Mouse (Mus musculus) layer of hippocampus, adult 18-20 months (tissue): ENCODE data around the gene Ecel1. TPM values are rescaled to one million over a fixed set of nuclear protein-coding genes. Genes with fewer than 3 reads are reported as not detected.

Source experiments
- DNase-seq, 2 experiments: peaks; one replicate each; pipeline ENCODE4 v3.0.0; 2022; ENCODE audit warnings: low spot score in 2 of 2
- long read RNA-seq: library from polyadenylated mRNA; stranded (forward); transcript quantifications from one replicate; pipeline ENCODE4 v2.0.0, GENCODE M21; 2021
- total RNA-seq, 2 experiments: library from RNA; stranded (reverse); gene quantifications; 2 replicates each; pipeline ENCODE4 v1.2.3; 2021

The Ecel1 gene
- total RNA-seq, result 1 to 10 TPM; 1.9 to 3.2 TPM
- long read RNA-seq, partial matches to known transcripts, result 0 of 6 reads
- long read RNA-seq, other reads (novel, unspliced or antisense), result 1 of 6 reads

GRCm38 (mm10) chr1:87156199-87156587, at the start of gene Ecel1:
Gene Ecel1 (minus strand): TSS chr1:87156521.
- DNase-seq, result no peak

- no peak for DNase-seq
These were observed 49.2 kb upstream of the Ecel1 start for GRCm38 (mm10) chr1:87205502-87205901.

- DNase-seq, result no peak
These were observed 48.7 kb upstream of the Ecel1 start for GRCm38 (mm10) chr1:87205038-87205437.

GRCm38 (mm10) chr1:87204465-87204864, 48.1 kb upstream of the Ecel1 start, which contains the start of gene Chrng:
Gene Chrng (plus strand): TSS chr1:87204657.
- DNase-seq, result no peak

GRCm38 (mm10) chr1:87203779-87204178, 47.5 kb upstream of the Ecel1 start:
- DNase-seq, result no peak

- no peak for DNase-seq
These were observed 45.5 kb upstream of the Ecel1 start for GRCm38 (mm10) chr1:87201848-87202247.

GRCm38 (mm10) chr1:87200811-87201210, 44.5 kb upstream of the Ecel1 start:
- DNase-seq, result no peak

GRCm38 (mm10) chr1:87198119-87199065, 42.1 kb upstream of the Ecel1 start:
- no peak for DNase-seq

GRCm38 (mm10) chr1:87197296-87197695, 41.0 kb upstream of the Ecel1 start:
- DNase-seq, result no peak

GRCm38 (mm10) chr1:87190429-87190828, 34.1 kb upstream of the Ecel1 start, which contains the start of gene Chrnd:
Gene Chrnd (plus strand): TSS chr1:87190607.
- no peak for DNase-seq

- DNase-seq, result peak; percentile 39 to 80
These were observed 30.7 kb upstream of the Ecel1 start for GRCm38 (mm10) chr1:87187037-87187355.

GRCm38 (mm10) chr1:87186261-87187036, 30.1 kb upstream of the Ecel1 start:
- no peak for DNase-seq

GRCm38 (mm10) chr1:87185526-87185925, 29.2 kb upstream of the Ecel1 start:
- no peak for DNase-seq

- DNase-seq, result peak; percentile 40 to 77
These were observed 28.4 kb upstream of the Ecel1 start for GRCm38 (mm10) chr1:87184751-87185139.

- no peak for DNase-seq
These were observed 27.9 kb upstream of the Ecel1 start for GRCm38 (mm10) chr1:87183998-87184750.

- no peak for DNase-seq
These were observed 26.7 kb upstream of the Ecel1 start, which contains the start of gene Prss56 for GRCm38 (mm10) chr1:87183013-87183412. Gene Prss56 (plus strand): TSS chr1:87183313.

- DNase-seq, result no peak
These were observed 24.6 kb upstream of the Ecel1 start for GRCm38 (mm10) chr1:87180896-87181295.

GRCm38 (mm10) chr1:87175852-87176292, 19.6 kb upstream of the Ecel1 start:
- peak; percentile 60 to 71 for DNase-seq

GRCm38 (mm10) chr1:87174006-87174955, 18.0 kb upstream of the Ecel1 start:
- DNase-seq, result peak in 1 of 2 experiments; percentile 63

GRCm38 (mm10) chr1:87172316-87172715, 16.0 kb upstream of the Ecel1 start:
- no peak for DNase-seq
